Mouse (Mus musculus) intestine, embryonic 16.5 days (tissue): ENCODE measurements at regions not wholly inside any gene's neighbourhood (a gene's known extent, or its start where the extent isn't known, plus 50 kb on each side); places are given as distances from the start of the nearest gene placed in this dataset.

Source experiments
- ATAC-seq: fragments of 200-750 bp; cut with Nextera tagmentation; 2 replicates; pipeline ENCODE4 v1.8.0; 2017; ENCODE audit warnings: moderate TSS enrichment, moderate library complexity
- H3K27ac ChIP-seq: fragments of 300-500 bp; sonication (generic); 2 replicates; pipeline ENCODE4 v1.5.1; 2014; ENCODE audit warnings: mild to moderate bottlenecking, low read length
- H3K27me3 ChIP-seq: fragments of 300-500 bp; sonication (generic); replicated peaks from 2 replicates; pipeline ENCODE4 v1.6.1; 2014; ENCODE audit warnings: low read length, control low read depth, mixed read lengths; ENCODE audit not compliant: control insufficient read depth, insufficient read depth
- H3K36me3 ChIP-seq: fragments of 300-500 bp; sonication (generic); 2 replicates; pipeline ENCODE4 v1.6.1; 2014; ENCODE audit warnings: low read length, control low read depth; ENCODE audit not compliant: control insufficient read depth, insufficient read depth
- H3K4me1 ChIP-seq: fragments of 300-500 bp; sonication (generic); 2 replicates; pipeline ENCODE4 v1.6.1; 2014; ENCODE audit warnings: low read length, control low read depth, mixed read lengths; ENCODE audit not compliant: control insufficient read depth, insufficient read depth
- H3K4me2 ChIP-seq: fragments of 300-500 bp; sonication (generic); 2 replicates; pipeline ENCODE4 v1.6.1; 2014; ENCODE audit warnings: low read depth, low read length, control low read depth
- H3K4me3 ChIP-seq: fragments of 300-500 bp; sonication (generic); 2 replicates; pipeline ENCODE4 v1.5.1; 2014; ENCODE audit warnings: mild to moderate bottlenecking, low read length
- H3K9ac ChIP-seq: fragments of 300-500 bp; sonication (generic); 2 replicates; pipeline ENCODE4 v1.6.1; 2014; ENCODE audit warnings: low read depth, low read length
- H3K9me3 ChIP-seq: fragments of 300-500 bp; sonication (generic); 2 replicates; pipeline ENCODE4 v1.6.1; 2016; ENCODE audit warnings: low read length, control low read depth; ENCODE audit not compliant: control insufficient read depth
- WGBS: fragments of 180-500 bp; shearing (Covaris S2); extraction: QIAGEN DNeasy Blood & Tissue Kit; methylation state at CpG from one replicate; pipeline ENCODE4 v1.1.7; 2014; 5-methylcytosine and 5-hydroxymethylcytosine counted together

DNA sequence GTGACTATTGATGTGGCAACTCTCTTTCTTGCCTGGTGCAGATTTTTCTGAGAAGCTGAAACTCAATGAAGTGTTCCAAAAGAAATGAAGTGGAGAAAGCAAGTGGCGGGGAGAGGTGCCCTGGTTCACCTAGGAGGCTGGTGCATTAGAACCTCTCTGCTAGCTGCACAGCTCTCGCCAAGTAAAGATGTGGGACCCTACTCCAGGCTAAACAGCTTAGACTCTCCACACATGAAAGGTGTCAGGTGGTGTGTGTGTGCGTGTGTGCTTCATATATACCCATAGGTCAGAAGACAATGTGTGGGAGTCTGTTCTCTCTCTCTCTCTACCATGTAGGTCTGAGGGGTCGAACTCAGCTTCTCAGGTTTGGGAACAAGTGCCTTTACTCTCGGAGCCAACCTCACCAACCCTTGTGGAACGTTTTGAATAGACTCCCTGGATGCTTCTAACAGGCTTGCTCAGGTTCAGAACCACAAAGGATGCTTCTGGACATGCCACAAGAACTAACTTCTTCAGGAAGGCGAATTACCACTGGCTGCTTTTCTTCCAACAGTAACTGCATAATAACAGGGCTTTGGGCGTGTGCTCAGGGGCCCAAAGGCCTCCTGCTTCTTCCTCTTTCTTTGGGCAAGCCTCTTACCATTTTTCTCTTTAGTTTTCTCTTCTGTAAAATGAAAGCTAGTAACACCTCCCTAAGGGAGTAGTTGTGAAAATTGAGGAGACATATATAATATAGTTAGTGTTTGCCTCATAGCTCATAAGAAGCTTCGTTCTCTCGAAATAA, 65.6 kb upstream of the Lipc start:
- H3K9me3 ChIP-seq = no peaks in the 10 kb centered on the region
- H3K4me3 ChIP-seq = no peak overlapping the region
- H3K4me1 ChIP-seq = no peaks in the 10 kb centered on the region
- H3K4me2 ChIP-seq = no peak overlapping the region
- 78% methylated on average over 10 of the region's 10 CpGs for whole genome bisulfite sequencing
- H3K27ac ChIP-seq = no peak overlapping the region
- H3K9ac ChIP-seq = no peak overlapping the region
- no peaks in the 10 kb centered on the region for H3K36me3 ChIP-seq
- no peaks in the 10 kb centered on the region for H3K27me3 ChIP-seq
- no peak for ATAC-seq

DNA sequence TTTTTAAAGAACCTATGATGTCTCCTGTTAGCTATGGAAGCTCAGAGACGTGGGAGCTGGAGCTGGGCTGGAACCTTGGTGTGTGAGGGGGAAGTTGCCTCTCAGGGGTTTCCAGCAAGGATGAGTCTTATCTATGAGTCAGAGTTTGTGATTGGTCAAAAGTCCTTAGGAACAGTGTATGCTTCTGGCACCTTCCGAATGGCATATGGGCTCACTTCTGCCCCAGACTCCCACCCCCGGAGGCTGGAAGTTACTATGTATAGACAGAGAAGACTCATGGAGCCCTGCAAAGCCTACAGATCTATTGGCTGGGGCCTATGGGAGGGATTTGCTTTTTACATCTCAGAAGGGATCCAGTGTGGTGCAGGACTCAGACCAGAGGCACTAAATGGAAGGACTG, 63.9 kb upstream of the Lipc start:
- Histone ChIP-seq H3K4me1 (no peaks in the 10 kb centered on the region), H3K27me3 (no peaks in the 10 kb centered on the region), H3K9ac (no peak overlapping the region), H3K36me3 (no peaks in the 10 kb centered on the region), H3K4me2 (no peak overlapping the region), H3K4me3 (no peak overlapping the region), H3K9me3 (no peaks in the 10 kb centered on the region), H3K27ac (no peak overlapping the region)
- 83% methylated on average over 3 of the region's 3 CpGs for WGBS
- ATAC-seq = no peak

DNA sequence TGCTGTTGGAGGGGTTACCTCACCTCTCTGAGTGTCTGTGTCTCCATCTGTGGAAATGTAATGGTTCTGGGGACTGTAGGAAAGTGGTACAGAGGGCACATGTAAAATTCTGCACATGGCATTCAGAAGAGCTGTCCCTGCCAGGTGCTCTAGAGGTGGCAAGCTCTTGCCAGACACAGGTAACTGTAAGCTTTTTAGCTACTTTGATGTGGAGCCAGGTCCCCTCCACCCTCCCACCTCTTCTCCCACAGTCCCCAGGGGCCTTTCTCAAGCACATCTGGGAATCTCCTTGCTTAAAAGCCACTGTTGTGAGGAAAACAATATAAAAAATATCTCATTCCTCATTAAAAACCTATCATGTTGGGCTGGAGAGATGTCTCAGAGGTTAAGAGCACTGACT, 63.4 kb upstream of the Lipc start:
- H3K36me3 ChIP-seq = no peaks in the 10 kb centered on the region
- H3K27me3 ChIP-seq = no peaks in the 10 kb centered on the region
- no peak overlapping the region for H3K4me3 ChIP-seq
- H3K27ac ChIP-seq = no peak overlapping the region
- no peak overlapping the region for H3K4me2 ChIP-seq
- no peak for ATAC-seq
- no peak overlapping the region for H3K9ac ChIP-seq
- H3K9me3 ChIP-seq = no peaks in the 10 kb centered on the region
- no peaks in the 10 kb centered on the region for H3K4me1 ChIP-seq

DNA sequence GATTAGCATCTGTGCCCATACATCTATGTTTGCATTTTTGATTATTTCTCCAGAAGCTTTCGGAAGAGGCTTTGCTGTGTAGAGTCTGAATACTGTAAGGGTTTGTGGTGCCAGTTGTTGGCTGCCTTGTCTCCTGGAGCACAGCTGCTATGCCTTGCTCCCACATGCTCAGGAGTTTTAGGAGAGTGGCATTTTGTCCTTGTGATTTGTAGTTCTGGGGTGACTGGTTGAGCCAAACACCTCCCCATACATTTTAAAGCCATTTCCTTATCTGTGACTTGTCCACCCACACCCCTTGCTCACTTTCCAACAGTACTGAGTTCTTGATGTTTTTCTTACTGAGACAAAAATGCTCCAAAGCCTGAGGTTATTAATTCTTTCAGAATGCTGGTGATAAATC, 60.4 kb upstream of the Lipc start:
- no peak for ATAC-seq

DNA sequence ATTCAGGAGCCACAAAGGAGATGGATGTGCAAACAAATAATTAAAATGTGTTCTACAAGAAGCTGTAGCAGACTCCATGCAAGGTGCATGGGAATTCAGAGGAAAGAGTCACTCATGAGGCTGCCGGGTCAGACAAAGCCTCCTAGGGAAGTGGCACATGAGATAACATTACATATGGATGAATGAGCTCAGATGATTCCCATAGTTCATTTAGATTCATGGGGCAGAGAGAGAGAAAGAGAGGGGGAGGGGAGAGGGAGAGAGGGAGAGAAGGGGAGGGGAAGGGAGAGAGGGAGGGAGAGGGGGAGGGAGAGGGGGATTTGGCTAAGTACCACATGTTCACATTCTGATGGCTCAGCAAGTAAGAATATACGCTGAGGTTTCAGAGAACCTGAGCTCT, 52.6 kb upstream of the Lipc start:
- Histone ChIP-seq H3K4me3 (no peak overlapping the region), H3K27ac (no peak overlapping the region), H3K4me2 (no peak overlapping the region), H3K9ac (no peak overlapping the region), H3K9me3 (no peaks in the 10 kb centered on the region), H3K36me3 (no peaks in the 10 kb centered on the region), H3K4me1 (no peaks in the 10 kb centered on the region), H3K27me3 (no peaks in the 10 kb centered on the region)
- WGBS = 72% methylated on average over 2 of the region's 2 CpGs
- no peak for ATAC-seq

More for the DNA sequence above, 60.4 kb upstream of the Lipc start:
- WGBS = 76% methylated on average over 1 of the region's 1 CpGs
- Histone ChIP-seq H3K4me2 (no peak overlapping the region), H3K27ac (no peak overlapping the region), H3K9me3 (no peaks in the 10 kb centered on the region), H3K27me3 (no peaks in the 10 kb centered on the region), H3K9ac (no peak overlapping the region), H3K4me1 (no peaks in the 10 kb centered on the region), H3K4me3 (no peak overlapping the region), H3K36me3 (no peaks in the 10 kb centered on the region)
